Mouse (Mus musculus): ENCODE measurements around the gene Hook2. TPM values are rescaled to one million over a fixed set of nuclear protein-coding genes. Genes with fewer than 3 reads are reported as not detected.

Hook2 gene
- polyA plus RNA-seq (2015; fragmentation: Nextera tagmentation; extraction: Ambion mirVana) = 8.9 and 9.1 TPM in 2 replicates

GRCm38 (mm10) chr8:84990349-84990748 lies at the start of gene Hook2:
Hook2 (plus strand) TSS chr8:84990603.
- Histone ChIP-seq H3K9ac (ENCODE audit: low read length) (peak within 1 kb of the TSS; percentile 74), H3K27ac (ENCODE audit: low read length) (peak within 1 kb of the TSS; percentile 75), H3K4me3 (ENCODE audit: low read length) (peak within 1 kb of the TSS; percentile 68), H3K9me3 (replicated peaks; ENCODE audit: control insufficient read depth, low read length) (no peaks in the 10 kb centered on the region), H3K36me3 (ENCODE audit: control insufficient read depth, insufficient read depth) (no peaks in the 10 kb centered on the region), H3K4me2 (ENCODE audit: low read depth, low read length) (peak within 1 kb of the TSS; percentile 92), H3K27me3 (ENCODE audit: control insufficient read depth, insufficient read depth, low read length) (peaks cover 5% of the 10 kb centered on the region; the same call in 1 of the 2 replicates), H3K4me1 (ENCODE audit: control insufficient read depth, insufficient read depth, low read length) (peaks cover 17% of the 10 kb centered on the region)
- peak; percentile 90 for ATAC-seq (replicated peaks; ENCODE audit: extremely low read depth, insufficient read depth, low FRiP score)
- WGBS = 0% methylated on average over 28 of the region's 28 CpGs

GRCm38 (mm10) chr8:84943699-84944098 lies 46.7 kb upstream of the Hook2 start:
- no peak overlapping the region for H3K27ac ChIP-seq (ENCODE audit: low read length)
- no peak overlapping the region for H3K4me3 ChIP-seq (ENCODE audit: low read length)
- H3K4me2 ChIP-seq (ENCODE audit: low read depth, low read length) = no peak overlapping the region
- no peaks in the 10 kb centered on the region for H3K36me3 ChIP-seq (ENCODE audit: control insufficient read depth, insufficient read depth)
- WGBS = 27% methylated on average over 4 of the region's 4 CpGs
- H3K9me3 ChIP-seq (replicated peaks; ENCODE audit: control insufficient read depth, low read length) = no peaks in the 10 kb centered on the region
- ATAC-seq (replicated peaks; ENCODE audit: extremely low read depth, insufficient read depth, low FRiP score) = no peak
- peaks cover 52% of the 10 kb centered on the region for H3K27me3 ChIP-seq (ENCODE audit: control insufficient read depth, insufficient read depth, low read length)
- H3K4me1 ChIP-seq (ENCODE audit: control insufficient read depth, insufficient read depth, low read length) = peaks cover 5% of the 10 kb centered on the region
- H3K9ac ChIP-seq (ENCODE audit: low read length) = no peak overlapping the region

GRCm38 (mm10) chr8:84944478-84945160 lies 45.8 kb upstream of the Hook2 start:
- no peak overlapping the region for H3K9ac ChIP-seq (ENCODE audit: low read length)
- no peak overlapping the region for H3K27ac ChIP-seq (ENCODE audit: low read length)
- peaks cover 53% of the 10 kb centered on the region for H3K27me3 ChIP-seq (ENCODE audit: control insufficient read depth, insufficient read depth, low read length)
- ATAC-seq (replicated peaks; ENCODE audit: extremely low read depth, insufficient read depth, low FRiP score) = no peak
- H3K4me1 ChIP-seq (ENCODE audit: control insufficient read depth, insufficient read depth, low read length) = peaks cover 5% of the 10 kb centered on the region
- no peak overlapping the region for H3K4me2 ChIP-seq (ENCODE audit: low read depth, low read length)
- H3K4me3 ChIP-seq (ENCODE audit: low read length) = no peak overlapping the region
- no peaks in the 10 kb centered on the region for H3K9me3 ChIP-seq (replicated peaks; ENCODE audit: control insufficient read depth, low read length)
- H3K36me3 ChIP-seq (ENCODE audit: control insufficient read depth, insufficient read depth) = no peaks in the 10 kb centered on the region
- 4% methylated on average over 26 of the region's 26 CpGs for WGBS

GRCm38 (mm10) chr8:84945235-84945632 lies 45.2 kb upstream of the Hook2 start:
- H3K36me3 ChIP-seq (ENCODE audit: control insufficient read depth, insufficient read depth) = no peaks in the 10 kb centered on the region
- ATAC-seq (replicated peaks; ENCODE audit: extremely low read depth, insufficient read depth, low FRiP score) = no peak
- H3K4me2 ChIP-seq (ENCODE audit: low read depth, low read length) = no peak overlapping the region
- H3K9ac ChIP-seq (ENCODE audit: low read length) = no peak overlapping the region
- no peak overlapping the region for H3K27ac ChIP-seq (ENCODE audit: low read length)
- no peaks in the 10 kb centered on the region for H3K9me3 ChIP-seq (replicated peaks; ENCODE audit: control insufficient read depth, low read length)
- H3K27me3 ChIP-seq (ENCODE audit: control insufficient read depth, insufficient read depth, low read length) = peaks cover 59% of the 10 kb centered on the region
- H3K4me1 ChIP-seq (ENCODE audit: control insufficient read depth, insufficient read depth, low read length) = peaks cover 5% of the 10 kb centered on the region
- H3K4me3 ChIP-seq (ENCODE audit: low read length) = peak overlapping the region; percentile 47; the same call in 1 of the 2 replicates
- 10% methylated on average over 11 of the region's 11 CpGs for WGBS

DNA sequence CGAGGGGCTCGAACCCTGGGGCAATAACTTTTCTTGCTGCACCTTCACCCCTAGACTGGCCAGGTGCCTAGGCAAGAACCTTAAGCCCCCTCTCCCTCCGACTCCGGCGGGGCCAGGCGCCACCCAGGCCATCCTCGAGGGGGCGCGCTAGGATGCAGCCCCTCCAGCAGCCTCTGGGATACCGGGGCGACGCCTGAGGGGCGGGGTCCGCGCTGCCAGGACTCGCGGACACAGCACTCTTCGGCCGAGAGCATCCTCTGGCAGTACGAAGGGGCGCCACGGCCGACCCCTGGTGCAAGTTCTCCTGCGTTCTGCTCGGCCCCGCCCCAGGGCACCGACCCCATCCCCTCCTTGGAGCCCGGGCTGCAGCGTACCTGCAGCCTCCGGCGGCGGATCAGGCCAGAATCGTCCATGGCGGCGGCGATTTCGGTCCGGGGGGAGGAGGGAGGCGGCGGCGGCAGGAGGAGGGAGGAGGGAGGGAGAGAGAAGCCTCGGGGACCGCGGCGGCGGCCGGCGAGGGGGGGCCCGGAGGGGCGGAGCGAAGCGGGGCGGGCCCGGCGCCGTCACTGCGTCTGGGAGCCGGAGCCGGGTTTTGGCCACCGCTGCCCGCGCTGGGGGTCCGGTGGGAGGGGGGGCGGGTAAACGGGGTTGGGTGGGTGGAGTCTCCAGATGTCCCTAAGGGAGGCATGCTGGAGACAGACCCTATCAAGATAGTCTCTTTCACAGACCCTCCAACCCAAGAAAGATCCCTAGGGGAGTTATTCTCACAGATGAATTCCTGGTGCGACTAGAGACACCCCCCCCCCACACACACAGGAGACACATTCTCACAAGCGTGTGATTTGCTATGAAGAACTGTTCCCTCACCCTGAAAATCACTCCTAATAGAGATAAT lies 44.5 kb upstream of the Hook2 start:
- peaks cover 63% of the 10 kb centered on the region for H3K27me3 ChIP-seq (ENCODE audit: control insufficient read depth, insufficient read depth, low read length)
- H3K4me1 ChIP-seq (ENCODE audit: control insufficient read depth, insufficient read depth, low read length) = peaks cover 5% of the 10 kb centered on the region
- H3K27ac ChIP-seq (ENCODE audit: low read length) = no peak overlapping the region
- H3K36me3 ChIP-seq (ENCODE audit: control insufficient read depth, insufficient read depth) = no peaks in the 10 kb centered on the region
- H3K4me3 ChIP-seq (ENCODE audit: low read length) = peak overlapping the region; percentile 47
- no peaks in the 10 kb centered on the region for H3K9me3 ChIP-seq (replicated peaks; ENCODE audit: control insufficient read depth, low read length)
- WGBS = 2% methylated on average over 56 of the region's 67 CpGs
- H3K4me2 ChIP-seq (ENCODE audit: low read depth, low read length) = peak overlapping the region; percentile 70
- H3K9ac ChIP-seq (ENCODE audit: low read length) = no peak overlapping the region
- no peak for ATAC-seq (replicated peaks; ENCODE audit: extremely low read depth, insufficient read depth, low FRiP score)

DNA sequence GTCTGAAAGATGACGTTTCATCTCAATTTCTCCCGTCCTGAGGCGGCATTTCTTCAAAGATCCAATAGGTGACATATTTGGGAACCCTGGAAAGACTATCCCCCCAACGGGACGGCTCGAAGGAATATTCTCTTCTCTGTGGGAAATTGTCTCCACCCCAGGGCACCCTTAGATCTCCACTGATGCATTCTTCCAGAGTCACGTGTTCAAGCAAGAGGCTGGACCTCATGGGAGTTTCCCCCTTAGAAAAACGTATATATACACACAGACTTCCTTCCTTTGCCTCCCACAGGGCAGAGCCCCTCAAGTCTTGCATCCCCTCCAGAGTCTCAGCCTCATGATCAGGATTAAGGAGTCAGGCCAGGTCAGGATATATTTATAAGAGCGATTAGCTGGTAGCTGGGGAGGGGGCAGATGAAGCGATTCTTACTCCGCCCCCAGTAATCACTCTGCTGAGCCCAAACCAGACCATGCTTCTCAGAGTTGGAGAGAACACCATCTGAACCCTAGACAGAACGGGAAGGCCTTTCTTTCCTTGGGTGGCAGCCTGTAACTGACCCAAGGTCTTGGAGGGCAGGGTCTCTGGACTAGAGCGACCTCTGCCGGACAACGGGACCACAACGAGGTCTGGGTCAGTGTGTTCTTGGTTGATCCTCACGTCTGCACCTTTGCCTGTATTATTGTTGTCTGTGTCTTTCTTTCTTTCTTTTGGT lies 43.7 kb upstream of the Hook2 start, which contains the start of gene Rtbdn:
Gene Rtbdn (plus strand): TSS at position 464 of the 713 bp plus-strand sequence.
- Histone ChIP-seq H3K4me2 (ENCODE audit: low read depth, low read length) (peak within 1 kb of the TSS; percentile 70), H3K4me1 (ENCODE audit: control insufficient read depth, insufficient read depth, low read length) (peaks cover 5% of the 10 kb centered on the region), H3K36me3 (ENCODE audit: control insufficient read depth, insufficient read depth) (no peaks in the 10 kb centered on the region), H3K4me3 (ENCODE audit: low read length) (peak within 1 kb of the TSS; percentile 47), H3K9ac (ENCODE audit: low read length) (no peak within 1 kb of the TSS), H3K27me3 (ENCODE audit: control insufficient read depth, insufficient read depth, low read length) (peaks cover 65% of the 10 kb centered on the region), H3K9me3 (replicated peaks; ENCODE audit: control insufficient read depth, low read length) (no peaks in the 10 kb centered on the region), H3K27ac (ENCODE audit: low read length) (no peak within 1 kb of the TSS)
- WGBS = 11% methylated on average over 17 of the region's 17 CpGs
- no peak for ATAC-seq (replicated peaks; ENCODE audit: extremely low read depth, insufficient read depth, low FRiP score)

- ATAC-seq (replicated peaks; ENCODE audit: extremely low read depth, insufficient read depth, low FRiP score) = no peak
- no peak overlapping the region for H3K4me2 ChIP-seq (ENCODE audit: low read depth, low read length)
- no peak overlapping the region for H3K27ac ChIP-seq (ENCODE audit: low read length)
- no peaks in the 10 kb centered on the region for H3K36me3 ChIP-seq (ENCODE audit: control insufficient read depth, insufficient read depth)
- WGBS = 13% methylated on average over 9 of the region's 9 CpGs
- H3K9ac ChIP-seq (ENCODE audit: low read length) = no peak overlapping the region
- no peaks in the 10 kb centered on the region for H3K9me3 ChIP-seq (replicated peaks; ENCODE audit: control insufficient read depth, low read length)
- peaks cover 64% of the 10 kb centered on the region for H3K27me3 ChIP-seq (ENCODE audit: control insufficient read depth, insufficient read depth, low read length)
- H3K4me1 ChIP-seq (ENCODE audit: control insufficient read depth, insufficient read depth, low read length) = peaks cover 5% of the 10 kb centered on the region
- H3K4me3 ChIP-seq (ENCODE audit: low read length) = no peak overlapping the region
Observed at GRCm38 (mm10) chr8:84947241-84947545, 43.2 kb upstream of the Hook2 start.

GRCm38 (mm10) chr8:84949753-84950152 lies 40.6 kb upstream of the Hook2 start:
- H3K27me3 ChIP-seq (ENCODE audit: control insufficient read depth, insufficient read depth, low read length) = peaks cover 52% of the 10 kb centered on the region
- H3K4me3 ChIP-seq (ENCODE audit: low read length) = no peak overlapping the region
- 17% methylated on average over 12 of the region's 12 CpGs for WGBS
- ATAC-seq (replicated peaks; ENCODE audit: extremely low read depth, insufficient read depth, low FRiP score) = no peak
- no peak overlapping the region for H3K27ac ChIP-seq (ENCODE audit: low read length)
- H3K4me2 ChIP-seq (ENCODE audit: low read depth, low read length) = no peak overlapping the region
- peaks cover 5% of the 10 kb centered on the region for H3K4me1 ChIP-seq (ENCODE audit: control insufficient read depth, insufficient read depth, low read length)
- H3K9ac ChIP-seq (ENCODE audit: low read length) = no peak overlapping the region
- H3K36me3 ChIP-seq (ENCODE audit: control insufficient read depth, insufficient read depth) = no peaks in the 10 kb centered on the region
- no peaks in the 10 kb centered on the region for H3K9me3 ChIP-seq (replicated peaks; ENCODE audit: control insufficient read depth, low read length)
